Mouse (Mus musculus) megakaryocyte, embryonic 14.5 days (primary cell): Measurements from ENCODE around the gene Rplp2.

Source experiments
- FLI1 ChIP-seq: IDR thresholded peaks from 2 replicates; pipeline ENCODE4 v1.6.1; 2012; ENCODE audit warnings: low read length, inconsistent platforms, mixed read lengths
- GATA1 ChIP-seq: IDR thresholded peaks from 3 replicates; pipeline ENCODE4 v1.6.1; 2012; ENCODE audit warnings: mixed read lengths, low read length, inconsistent platforms, borderline replicate concordance

DNA sequence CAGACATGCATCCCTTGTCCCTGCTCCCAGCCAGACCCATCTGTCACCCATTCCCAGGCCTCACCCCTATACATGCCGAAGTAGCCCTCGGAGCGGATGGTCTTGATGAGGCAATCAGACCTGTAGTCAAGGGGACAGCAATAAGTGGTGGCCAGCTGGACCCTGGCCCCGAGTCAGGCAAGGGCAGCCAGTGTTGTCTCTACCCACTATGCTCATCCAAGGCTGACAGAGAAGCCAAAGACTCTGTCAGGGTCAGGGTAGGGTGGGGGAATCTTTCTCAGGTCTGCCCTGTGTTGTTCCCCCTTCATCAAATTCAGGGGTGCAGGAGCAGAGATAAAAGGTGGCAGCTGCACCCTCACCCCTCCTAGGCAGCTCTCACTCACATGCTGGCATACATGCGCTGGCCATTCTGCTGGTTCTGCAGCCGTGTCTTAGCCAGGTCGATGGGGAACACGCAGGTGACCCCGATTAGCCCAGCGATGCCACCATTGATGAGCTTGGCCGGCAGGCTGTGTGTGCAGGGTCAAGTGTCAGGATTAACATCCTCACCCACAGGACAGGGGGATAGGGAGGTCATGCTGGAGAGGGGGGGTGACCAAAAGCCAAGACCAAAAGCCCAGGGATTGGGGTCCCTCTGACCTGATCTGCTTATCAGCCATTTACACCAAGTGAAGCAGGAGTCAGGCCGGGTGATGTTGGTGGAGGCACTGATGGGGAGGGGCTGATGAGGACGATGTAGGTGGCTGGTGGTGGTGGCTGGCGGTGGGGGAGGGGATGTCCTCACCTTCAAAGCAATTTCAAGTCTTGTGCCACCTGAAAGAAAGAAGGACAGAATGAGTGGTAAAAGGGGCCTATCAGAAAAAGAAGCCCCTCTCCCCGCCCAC, 13.4 kb upstream of the Rplp2 start:
- TF ChIP-seq GATA1 (no peak), FLI1 (no peak)
